Mouse (Mus musculus) bone marrow macrophage, adult 2 months (primary cell): ENCODE results near the gene Itih5. TPM values are rescaled to one million over a fixed set of nuclear protein-coding genes. Genes with fewer than 3 reads are reported as not detected.

Experiments used
- H3K27ac ChIP-seq: 2 replicates; pipeline ENCODE4 v1.5.1; 2012; ENCODE audit warnings: low read depth, low read length; ENCODE audit not compliant: insufficient read depth
- H3K4me1 ChIP-seq: 2 replicates; pipeline ENCODE4 v1.6.1; 2012; ENCODE audit warnings: low read length; ENCODE audit not compliant: control insufficient read depth, insufficient read depth
- H3K4me3 ChIP-seq: 2 replicates; pipeline ENCODE4 v1.5.1; 2012; ENCODE audit warnings: mild to moderate bottlenecking, low read length, moderate library complexity; ENCODE audit not compliant: insufficient read depth
- CTCF ChIP-seq: IDR thresholded peaks from 2 replicates; pipeline ENCODE4 v1.5.1; 2012; ENCODE audit warnings: low read depth, mild to moderate bottlenecking, low read length, moderate library complexity
- POLR2A ChIP-seq: IDR thresholded peaks from 2 replicates; pipeline ENCODE4 v1.6.1; 2012; ENCODE audit warnings: mild to moderate bottlenecking, low read depth, low read length, borderline replicate concordance
- polyA plus RNA-seq: library from polyadenylated mRNA; stranded (reverse); fragments of >200 nt; gene quantifications from 2 replicates; pipeline ENCODE4 v1.2.4, GENCODE M21; 2012; ENCODE audit not compliant: missing spikeins, insufficient read depth, insufficient read length

The Itih5 gene
- polyA plus RNA-seq, 1 experiment, result not detected

GRCm38 (mm10) chr2:10132128-10132527 lies 21.2 kb upstream of the Itih5 start:
- no peaks in the 10 kb centered on the region for H3K4me1 ChIP-seq
- H3K27ac ChIP-seq, result no peak overlapping the region
- no peak overlapping the region for H3K4me3 ChIP-seq
- no peak for TF ChIP-seq CTCF
- TF ChIP-seq POLR2A, result no peak

GRCm38 (mm10) chr2:10133941-10134340 lies 19.4 kb upstream of the Itih5 start:
- H3K27ac ChIP-seq, result no peak overlapping the region
- H3K4me3 ChIP-seq, result no peak overlapping the region
- no peaks in the 10 kb centered on the region for H3K4me1 ChIP-seq
- TF ChIP-seq POLR2A (no peak), CTCF (no peak)

- Histone ChIP-seq H3K4me3 (no peak overlapping the region), H3K27ac (no peak overlapping the region), H3K4me1 (no peaks in the 10 kb centered on the region)
- TF ChIP-seq POLR2A (no peak), CTCF (no peak)
These were observed 16.1 kb upstream of the Itih5 start for GRCm38 (mm10) chr2:10137320-10137719.

GRCm38 (mm10) chr2:10140456-10140855 lies 12.9 kb upstream of the Itih5 start:
- TF ChIP-seq CTCF (no peak), POLR2A (no peak)
- Histone ChIP-seq H3K27ac (no peak overlapping the region), H3K4me3 (no peak overlapping the region), H3K4me1 (no peaks in the 10 kb centered on the region)

GRCm38 (mm10) chr2:10142472-10143454 lies 10.6 kb upstream of the Itih5 start:
- H3K4me3 ChIP-seq, result no peak overlapping the region
- H3K27ac ChIP-seq, result no peak overlapping the region
- no peaks in the 10 kb centered on the region for H3K4me1 ChIP-seq
- TF ChIP-seq CTCF (peak; percentile 30; the same call in 1 of the 2 replicates), POLR2A (no peak)

GRCm38 (mm10) chr2:10145514-10145913 lies 7.9 kb upstream of the Itih5 start:
- no peak overlapping the region for H3K27ac ChIP-seq
- H3K4me1 ChIP-seq, result no peaks in the 10 kb centered on the region
- TF ChIP-seq CTCF, result no peak
- TF ChIP-seq POLR2A, result no peak
- no peak overlapping the region for H3K4me3 ChIP-seq

GRCm38 (mm10) chr2:10147176-10147575 lies 6.2 kb upstream of the Itih5 start:
- Histone ChIP-seq H3K27ac (no peak overlapping the region), H3K4me1 (no peaks in the 10 kb centered on the region), H3K4me3 (no peak overlapping the region)
- TF ChIP-seq POLR2A, result no peak
- TF ChIP-seq CTCF, result no peak

- Histone ChIP-seq H3K4me3 (no peak overlapping the region), H3K4me1 (peaks cover 5% of the 10 kb centered on the region; the same call in 1 of the 2 replicates), H3K27ac (no peak overlapping the region)
- TF ChIP-seq POLR2A (no peak), CTCF (no peak)
These were observed 781 bp upstream of the Itih5 start for GRCm38 (mm10) chr2:10152590-10152989.

GRCm38 (mm10) chr2:10157184-10157583 lies 3.8 kb downstream of the Itih5 start:
- no peak overlapping the region for H3K27ac ChIP-seq
- peaks cover 5% of the 10 kb centered on the region; the same call in 1 of the 2 replicates for H3K4me1 ChIP-seq
- H3K4me3 ChIP-seq, result no peak overlapping the region
- TF ChIP-seq POLR2A (no peak), CTCF (no peak)

GRCm38 (mm10) chr2:10162011-10162410 lies 8.6 kb downstream of the Itih5 start:
- Histone ChIP-seq H3K27ac (no peak overlapping the region), H3K4me1 (no peaks in the 10 kb centered on the region), H3K4me3 (no peak overlapping the region)
- TF ChIP-seq CTCF (no peak), POLR2A (no peak)
